Mouse (Mus musculus): Measurements from ENCODE around the gene Cd86.

DNA sequence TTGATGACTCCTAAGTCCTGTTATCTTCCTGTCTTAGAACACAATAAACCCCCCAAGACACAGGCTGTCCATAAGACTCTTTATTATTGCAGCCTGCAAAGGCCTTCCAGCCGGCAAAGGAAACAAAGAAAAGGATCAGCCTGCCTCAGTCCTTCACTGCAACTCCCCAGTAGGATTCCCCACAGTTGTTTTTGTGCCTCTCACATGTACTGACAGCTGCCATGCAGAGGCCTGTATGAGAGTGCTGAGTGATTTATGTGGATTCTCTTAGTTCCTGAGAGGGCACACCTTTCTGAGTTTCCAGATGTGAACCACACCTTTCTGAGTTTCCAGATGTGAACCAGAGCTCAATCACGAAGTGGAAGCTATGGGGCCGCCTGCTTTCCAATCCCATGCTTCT is 83.8 kb downstream of the Cd86 start:
- TF ChIP-seq CTCF (IDR thresholded peaks at IDR 0.05; ENCODE audit: extremely low read depth, insufficient read length, insufficient replicate concordance, low read depth, low read length) (no peak), POLR2A (IDR thresholded peaks at IDR 0.05; ENCODE audit: low read depth, low read length) (no peak)

Data from small intestine, adult 2 months (tissue).